In the genomic region with DNA sequence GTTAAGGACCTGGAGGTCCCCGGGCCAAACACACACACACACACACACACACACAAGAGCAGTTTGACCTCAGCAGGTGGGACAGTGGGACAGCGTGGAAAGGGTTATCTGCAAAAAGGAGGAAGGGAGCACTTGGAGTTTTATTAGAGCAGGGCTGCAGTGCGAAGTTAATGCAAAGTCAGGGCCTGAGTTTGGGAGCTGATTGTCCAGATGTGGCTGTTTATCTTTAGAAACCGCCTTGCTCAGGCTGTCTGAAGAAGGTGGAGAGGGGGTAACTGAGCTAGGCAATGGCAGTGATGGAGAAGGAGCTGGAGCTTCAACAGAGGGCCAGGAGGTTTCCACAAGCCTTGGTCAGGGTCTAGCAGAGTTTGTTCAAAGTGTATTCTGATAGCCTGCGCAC, we compare ENCODE assay signal across 24 mouse cellular contexts. TPM values are rescaled to one million over a fixed set of nuclear protein-coding genes. Genes with fewer than 3 reads are reported as not detected.
DNase-seq lines count a peak whose midpoint lies in the region; ATAC-seq lines count a peak whose summit lies in the region.
"Had no signal": no experiment of that assay in that cellular context is flagged by ENCODE, and none has a peak within 500 bp of the region (broad histone marks: within the 10 kb centered on the region; RNA-seq: fewer than 3 reads in every experiment).

No protein-coding gene starts in this region.

- ATAC-seq in midbrain, embryonic 11.5 days (ENCODE audit: low FRiP score), result no peak
- peak; percentile 75 for ATAC-seq in liver, embryonic 11.5 days (replicated peaks; ENCODE audit: low FRiP score)
- peak; percentile 61; the same call in 1 of the 2 replicates for ATAC-seq in liver, embryonic 15.5 days (ENCODE audit: insufficient read depth)
- peak; percentile 82 for ATAC-seq in megakaryocyte-erythroid progenitor cell, adult 5-6 weeks (replicated peaks; ENCODE audit: low FRiP score, low TSS enrichment, poor library complexity, severe bottlenecking)
- no peak for ATAC-seq in forebrain, embryonic 12.5 days (ENCODE audit: low FRiP score)
- no peak for ATAC-seq in hindbrain, embryonic 12.5 days (ENCODE audit: low FRiP score)
- ATAC-seq: activated CD4-positive, CD25-positive, alpha-beta regulatory T cell, adult 4 months; CD4-positive, CD25-positive, alpha-beta regulatory T cell, adult 4 months; forebrain, embryonic 16.5 days; Patski had no signal

- peaks cover 5% of the 10 kb centered on the region; the same call in 1 of the 2 replicates for H3K4me1 ChIP-seq in midbrain, embryonic 11.5 days (ENCODE audit: control insufficient read depth, insufficient read depth, low read length)
- peaks cover 10% of the 10 kb centered on the region for H3K4me1 ChIP-seq in midbrain, embryonic 10.5 days
- peaks cover 14% of the 10 kb centered on the region for H3K4me1 ChIP-seq in liver, embryonic 11.5 days (replicated peaks; ENCODE audit: control insufficient read depth, insufficient read depth, low read length)
- H3K4me1 ChIP-seq in liver, embryonic 15.5 days (replicated peaks), result peaks cover 29% of the 10 kb centered on the region
- H3K4me1 ChIP-seq in forebrain, embryonic 12.5 days, result peaks cover 10% of the 10 kb centered on the region
- H3K4me1 ChIP-seq in hindbrain, embryonic 12.5 days, result peaks cover 5% of the 10 kb centered on the region

- no peak overlapping the region for H3K4me3 ChIP-seq in midbrain, embryonic 11.5 days (ENCODE audit: low read depth, low read length)
- no peak overlapping the region for H3K4me3 ChIP-seq in midbrain, embryonic 10.5 days
- H3K4me3 ChIP-seq in liver, embryonic 11.5 days (ENCODE audit: low read depth, low read length), result no peak overlapping the region
- H3K4me3 ChIP-seq in liver, embryonic 15.5 days (replicated peaks), result no peak overlapping the region
- no peak overlapping the region for H3K4me3 ChIP-seq in forebrain, embryonic 12.5 days (replicated peaks)
- H3K4me3 ChIP-seq in hindbrain, embryonic 12.5 days, result no peak overlapping the region
- H3K4me3 ChIP-seq: embryonic facial prominence, embryonic 12.5 days; heart, embryonic 15.5 days; hindbrain, embryonic 10.5 days; hindbrain, embryonic 15.5 days had no signal

- H3K36me3 ChIP-seq in midbrain, embryonic 11.5 days (ENCODE audit: control insufficient read depth, insufficient read depth, low read length), result peaks cover 7% of the 10 kb centered on the region
- peaks cover 56% of the 10 kb centered on the region for H3K36me3 ChIP-seq in midbrain, embryonic 10.5 days
- peaks cover 26% of the 10 kb centered on the region for H3K36me3 ChIP-seq in liver, embryonic 11.5 days (ENCODE audit: control insufficient read depth, insufficient read depth, low read length)
- peaks cover 36% of the 10 kb centered on the region for H3K36me3 ChIP-seq in liver, embryonic 15.5 days (replicated peaks)
- peaks cover 51% of the 10 kb centered on the region for H3K36me3 ChIP-seq in forebrain, embryonic 12.5 days (replicated peaks)
- peaks cover 49% of the 10 kb centered on the region for H3K36me3 ChIP-seq in hindbrain, embryonic 12.5 days

- DNase-seq in midbrain, embryonic 11.5 days (ENCODE audit: low spot score, missing footprints), result peak; percentile 45
- DNase-seq in midbrain, embryonic 10.5 days (ENCODE audit: low spot score), result no peak
- DNase-seq in liver, embryonic 11.5 days (ENCODE audit: low spot score), result no peak
- no peak for DNase-seq in heart, postnatal 4 days
- DNase-seq: adrenal gland, postnatal 14 days; B cell, adult 2 months; cerebellum, adult 2 months; cerebellum, postnatal 14 days; gastrocnemius, postnatal 10 days; heart, adult 18-20 months; heart, postnatal 14 days had no signal

- H3K9ac ChIP-seq in midbrain, embryonic 11.5 days (ENCODE audit: low read length), result no peak overlapping the region
- no peak overlapping the region for H3K9ac ChIP-seq in liver, embryonic 11.5 days (ENCODE audit: low read depth, low read length)
- 0 out of 2 replicates have a peak overlapping the region, but pooled peaks have one; percentile 0 for H3K9ac ChIP-seq in liver, embryonic 15.5 days
- H3K9ac ChIP-seq in forebrain, embryonic 12.5 days, result no peak overlapping the region; the same call in 1 of the 2 replicates
- no peak overlapping the region for H3K9ac ChIP-seq in hindbrain, embryonic 12.5 days
- H3K9ac ChIP-seq: embryonic facial prominence, embryonic 12.5 days; heart, embryonic 15.5 days; hindbrain, embryonic 15.5 days had no signal

- H3K4me2 ChIP-seq in midbrain, embryonic 11.5 days, result no peak overlapping the region
- no peak overlapping the region for H3K4me2 ChIP-seq in liver, embryonic 11.5 days
- no peak overlapping the region for H3K4me2 ChIP-seq in liver, embryonic 15.5 days
- H3K4me2 ChIP-seq in forebrain, embryonic 12.5 days, result no peak overlapping the region
- no peak overlapping the region for H3K4me2 ChIP-seq in hindbrain, embryonic 12.5 days (replicated peaks)
- H3K4me2 ChIP-seq: embryonic facial prominence, embryonic 12.5 days; heart, embryonic 11.5 days; heart, embryonic 15.5 days; hindbrain, embryonic 15.5 days had no signal

- WGBS in midbrain, embryonic 11.5 days, result 87% methylated on average over 5 of the region's 5 CpGs
- WGBS in midbrain, embryonic 10.5 days, result 82% methylated on average over 5 of the region's 5 CpGs
- WGBS in liver, embryonic 11.5 days, result 56% methylated on average over 5 of the region's 5 CpGs
- WGBS in liver, embryonic 15.5 days (ENCODE audit: insufficient replicate concordance), result 37% methylated on average over 5 of the region's 5 CpGs
- WGBS in forebrain, embryonic 12.5 days, result 87% methylated on average over 5 of the region's 5 CpGs
- WGBS in hindbrain, embryonic 12.5 days, result 88% methylated on average over 5 of the region's 5 CpGs

- no peaks in the 10 kb centered on the region for H3K27me3 ChIP-seq in midbrain, embryonic 11.5 days (ENCODE audit: control insufficient read depth, insufficient read depth, low read length)
- no peaks in the 10 kb centered on the region for H3K27me3 ChIP-seq in midbrain, embryonic 10.5 days (ENCODE audit: low read depth, poor library complexity, severe bottlenecking)
- no peaks in the 10 kb centered on the region for H3K27me3 ChIP-seq in liver, embryonic 11.5 days (replicated peaks; ENCODE audit: control insufficient read depth, insufficient read depth, low read length)
- no peaks in the 10 kb centered on the region for H3K27me3 ChIP-seq in liver, embryonic 15.5 days
- H3K27me3 ChIP-seq in forebrain, embryonic 12.5 days, result no peaks in the 10 kb centered on the region
- no peaks in the 10 kb centered on the region for H3K27me3 ChIP-seq in hindbrain, embryonic 12.5 days
- H3K27me3 ChIP-seq: embryonic facial prominence, embryonic 12.5 days; heart, embryonic 15.5 days; hindbrain, embryonic 15.5 days; Patski had no signal

- no peaks in the 10 kb centered on the region for H3K9me3 ChIP-seq in midbrain, embryonic 11.5 days (ENCODE audit: control insufficient read depth, low read length)
- H3K9me3 ChIP-seq in midbrain, embryonic 10.5 days (replicated peaks), result no peaks in the 10 kb centered on the region
- H3K9me3 ChIP-seq in liver, embryonic 11.5 days (ENCODE audit: control insufficient read depth, low read length), result no peaks in the 10 kb centered on the region
- H3K9me3 ChIP-seq in liver, embryonic 15.5 days (replicated peaks), result no peaks in the 10 kb centered on the region
- H3K9me3 ChIP-seq in forebrain, embryonic 12.5 days, result no peaks in the 10 kb centered on the region
- no peaks in the 10 kb centered on the region for H3K9me3 ChIP-seq in hindbrain, embryonic 12.5 days (replicated peaks)
- H3K9me3 ChIP-seq: embryonic facial prominence, embryonic 12.5 days; heart, embryonic 15.5 days; hindbrain, embryonic 10.5 days; hindbrain, embryonic 15.5 days had no signal

- H3K27ac ChIP-seq in midbrain, embryonic 11.5 days (ENCODE audit: low read depth, low read length), result no peak overlapping the region
- no peak overlapping the region for H3K27ac ChIP-seq in midbrain, embryonic 10.5 days (replicated peaks)
- no peak overlapping the region for H3K27ac ChIP-seq in liver, embryonic 11.5 days (ENCODE audit: low read depth, low read length)
- peak overlapping the region; percentile 51 for H3K27ac ChIP-seq in liver, embryonic 15.5 days (replicated peaks)
- H3K27ac ChIP-seq in forebrain, embryonic 12.5 days, result no peak overlapping the region
- no peak overlapping the region for H3K27ac ChIP-seq in hindbrain, embryonic 12.5 days
- H3K27ac ChIP-seq: embryonic facial prominence, embryonic 12.5 days; heart, embryonic 15.5 days; hindbrain, embryonic 10.5 days; hindbrain, embryonic 15.5 days had no signal

RNA-seq across cellular contexts. Expression of gene Spcs1, which starts 5.3 kb away (rescaled TPM):
- 269 and 301 TPM in 2 replicates for polyA plus RNA-seq in midbrain, embryonic 11.5 days (2014; fragmentation: Nextera tagmentation; extraction: Ambion mirVana)
- polyA plus RNA-seq in midbrain, embryonic 10.5 days (2016; fragmentation: Nextera tagmentation; extraction: Ambion mirVana), result 274 and 277 TPM in 2 replicates
- polyA plus RNA-seq in liver, embryonic 11.5 days (2014; fragmentation: Nextera tagmentation; extraction: Ambion mirVana), result 309 and 326 TPM in 2 replicates
- polyA plus RNA-seq in liver, embryonic 15.5 days (2015; fragmentation: Nextera tagmentation; extraction: Ambion mirVana), result 230 and 264 TPM in 2 replicates
- total RNA-seq in megakaryocyte-erythroid progenitor cell, adult 5-6 weeks (2014; fragmentation: Nextera tagmentation), result 188 and 214 TPM in 2 replicates
- total RNA-seq in megakaryocyte-erythroid progenitor cell, adult 5-6 weeks (2017), result 91.6 and 97.9 TPM in 2 replicates
- polyA plus RNA-seq in forebrain, embryonic 12.5 days (2016; fragmentation: Nextera tagmentation; extraction: Ambion mirVana), result 262 and 276 TPM in 2 replicates
- polyA plus RNA-seq in hindbrain, embryonic 12.5 days (2016; fragmentation: Nextera tagmentation; extraction: Ambion mirVana), result 301 and 319 TPM in 2 replicates
- total RNA-seq in heart, postnatal 4 days (2021), result 100 to 1,000 TPM; 176 to 181 TPM

RNA-seq across cellular contexts. Expression of gene Glt8d1, which starts 5.6 kb away (rescaled TPM):
- 63.4 and 68.3 TPM in 2 replicates for polyA plus RNA-seq in midbrain, embryonic 11.5 days (2014; fragmentation: Nextera tagmentation; extraction: Ambion mirVana)
- 52.4 and 53.8 TPM in 2 replicates for polyA plus RNA-seq in midbrain, embryonic 10.5 days (2016; fragmentation: Nextera tagmentation; extraction: Ambion mirVana)
- polyA plus RNA-seq in liver, embryonic 11.5 days (2014; fragmentation: Nextera tagmentation; extraction: Ambion mirVana), result 33.7 and 41.6 TPM in 2 replicates
- polyA plus RNA-seq in liver, embryonic 15.5 days (2015; fragmentation: Nextera tagmentation; extraction: Ambion mirVana), result 15.1 and 17.1 TPM in 2 replicates
- total RNA-seq in megakaryocyte-erythroid progenitor cell, adult 5-6 weeks (2014; fragmentation: Nextera tagmentation), result 41.3 and 42.4 TPM in 2 replicates
- 19.3 and 44.1 TPM in 2 replicates for total RNA-seq in megakaryocyte-erythroid progenitor cell, adult 5-6 weeks (2017)
- 60.5 and 66.0 TPM in 2 replicates for polyA plus RNA-seq in forebrain, embryonic 12.5 days (2016; fragmentation: Nextera tagmentation; extraction: Ambion mirVana)
- polyA plus RNA-seq in hindbrain, embryonic 12.5 days (2016; fragmentation: Nextera tagmentation; extraction: Ambion mirVana), result 73.0 and 76.5 TPM in 2 replicates
- 10 to 100 TPM; 31.2 to 32.3 TPM for total RNA-seq in heart, postnatal 4 days (2021)

RNA-seq across cellular contexts. Expression of gene Pbrm1, which starts 12.2 kb away (rescaled TPM):
- 134 and 140 TPM in 2 replicates for polyA plus RNA-seq in midbrain, embryonic 11.5 days (2014; fragmentation: Nextera tagmentation; extraction: Ambion mirVana)
- 158 and 170 TPM in 2 replicates for polyA plus RNA-seq in midbrain, embryonic 10.5 days (2016; fragmentation: Nextera tagmentation; extraction: Ambion mirVana)
- polyA plus RNA-seq in liver, embryonic 11.5 days (2014; fragmentation: Nextera tagmentation; extraction: Ambion mirVana), result 72.8 and 73.0 TPM in 2 replicates
- 53.3 and 55.6 TPM in 2 replicates for polyA plus RNA-seq in liver, embryonic 15.5 days (2015; fragmentation: Nextera tagmentation; extraction: Ambion mirVana)
- total RNA-seq in megakaryocyte-erythroid progenitor cell, adult 5-6 weeks (2014; fragmentation: Nextera tagmentation), result 64.6 and 83.6 TPM in 2 replicates
- total RNA-seq in megakaryocyte-erythroid progenitor cell, adult 5-6 weeks (2017), result 75.7 and 82.9 TPM in 2 replicates
- 176 and 189 TPM in 2 replicates for polyA plus RNA-seq in forebrain, embryonic 12.5 days (2016; fragmentation: Nextera tagmentation; extraction: Ambion mirVana)
- 191 and 194 TPM in 2 replicates for polyA plus RNA-seq in hindbrain, embryonic 12.5 days (2016; fragmentation: Nextera tagmentation; extraction: Ambion mirVana)
- total RNA-seq in heart, postnatal 4 days (2021), result 100 to 1,000 TPM in 1 of 2 experiments, 10 to 100 TPM in 1; 97.2 to 101 TPM

RNA-seq across cellular contexts. Expression of gene Gnl3, which starts 12.2 kb away (rescaled TPM):
- polyA plus RNA-seq in midbrain, embryonic 11.5 days (2014; fragmentation: Nextera tagmentation; extraction: Ambion mirVana), result 96.2 and 103 TPM in 2 replicates
- 94.0 and 121 TPM in 2 replicates for polyA plus RNA-seq in midbrain, embryonic 10.5 days (2016; fragmentation: Nextera tagmentation; extraction: Ambion mirVana)
- polyA plus RNA-seq in liver, embryonic 11.5 days (2014; fragmentation: Nextera tagmentation; extraction: Ambion mirVana), result 265 and 268 TPM in 2 replicates
- 63.6 and 63.9 TPM in 2 replicates for polyA plus RNA-seq in liver, embryonic 15.5 days (2015; fragmentation: Nextera tagmentation; extraction: Ambion mirVana)
- 442 and 595 TPM in 2 replicates for total RNA-seq in megakaryocyte-erythroid progenitor cell, adult 5-6 weeks (2014; fragmentation: Nextera tagmentation)
- total RNA-seq in megakaryocyte-erythroid progenitor cell, adult 5-6 weeks (2017), result 624 and 645 TPM in 2 replicates
- 98.7 and 107 TPM in 2 replicates for polyA plus RNA-seq in forebrain, embryonic 12.5 days (2016; fragmentation: Nextera tagmentation; extraction: Ambion mirVana)
- polyA plus RNA-seq in hindbrain, embryonic 12.5 days (2016; fragmentation: Nextera tagmentation; extraction: Ambion mirVana), result 75.6 and 82.5 TPM in 2 replicates
- 10 to 100 TPM; 37.9 to 41.4 TPM for total RNA-seq in heart, postnatal 4 days (2021)

RNA-seq across cellular contexts. Expression of gene Nek4, which starts 55.6 kb away (rescaled TPM):
- 17.9 and 19.2 TPM in 2 replicates for polyA plus RNA-seq in midbrain, embryonic 11.5 days (2014; fragmentation: Nextera tagmentation; extraction: Ambion mirVana)
- polyA plus RNA-seq in midbrain, embryonic 10.5 days (2016; fragmentation: Nextera tagmentation; extraction: Ambion mirVana), result 22.7 and 24.7 TPM in 2 replicates
- 13.2 and 14.3 TPM in 2 replicates for polyA plus RNA-seq in liver, embryonic 11.5 days (2014; fragmentation: Nextera tagmentation; extraction: Ambion mirVana)
- polyA plus RNA-seq in liver, embryonic 15.5 days (2015; fragmentation: Nextera tagmentation; extraction: Ambion mirVana), result 3.5 and 4.1 TPM in 2 replicates
- total RNA-seq in megakaryocyte-erythroid progenitor cell, adult 5-6 weeks (2014; fragmentation: Nextera tagmentation), result 7.8 and 8.2 TPM in 2 replicates
- 8.3 and 10.7 TPM in 2 replicates for total RNA-seq in megakaryocyte-erythroid progenitor cell, adult 5-6 weeks (2017)
- polyA plus RNA-seq in forebrain, embryonic 12.5 days (2016; fragmentation: Nextera tagmentation; extraction: Ambion mirVana), result 22.9 and 23.2 TPM in 2 replicates
- polyA plus RNA-seq in hindbrain, embryonic 12.5 days (2016; fragmentation: Nextera tagmentation; extraction: Ambion mirVana), result 18.6 and 18.9 TPM in 2 replicates
- 1 to 10 TPM; 3.6 to 4.6 TPM for total RNA-seq in heart, postnatal 4 days (2021)

Comparison
In these comparisons a context has a peak if more than half of its experiments do, and no peak if none do; other contexts are left out.
1. ATAC-seq: peak in liver, embryonic 11.5 days (single experiment), liver, embryonic 15.5 days (single experiment) and megakaryocyte-erythroid progenitor cell, adult 5-6 weeks (single experiment); none in midbrain, embryonic 11.5 days (single experiment), forebrain, embryonic 12.5 days (single experiment) and hindbrain, embryonic 12.5 days (single experiment).